Mouse (Mus musculus) MEL (cell line): ENCODE measurements at regions not wholly inside any gene's neighbourhood (a gene's known extent, or its start where the extent isn't known, plus 50 kb on each side); places are given as distances from the start of the nearest gene placed in this dataset.

Source experiments
- BHLHE40 ChIP-seq: IDR thresholded peaks from 2 replicates; pipeline ENCODE4 v1.6.1; 2012; ENCODE audit warnings: low read depth, mild to moderate bottlenecking, inconsistent platforms, low read length, improper control_type of control experiment, borderline replicate concordance
- CHD1 ChIP-seq: IDR thresholded peaks from 2 replicates; pipeline ENCODE4 v1.6.1; 2012; ENCODE audit warnings: low read depth, mild to moderate bottlenecking, inconsistent platforms, low read length, improper control_type of control experiment
- CTCF ChIP-seq, 3 experiments: IDR thresholded peaks in 2 of 3; conservative IDR thresholded peaks in 1 of 3; 2 replicates each; pipeline ENCODE4 v1.5.1; 2011 to 2012; ENCODE audit warnings: low read length in 3 of 3, low read depth in 2 of 3, mild to moderate bottlenecking in 2 of 3, improper control_type of control experiment in 1 of 3, inconsistent platforms in 1 of 3, mixed read lengths in 1 of 3, moderate library complexity in 1 of 3; ENCODE audit not compliant: control insufficient read depth in 1 of 3, insufficient read depth in 1 of 3, poor library complexity in 1 of 3, severe bottlenecking in 1 of 3
- EP300 ChIP-seq, 2 experiments: IDR thresholded peaks; 2 replicates each; pipeline ENCODE4 v1.6.1; 2011; ENCODE audit warnings: improper control_type of control experiment in 2 of 2, low read length in 2 of 2, low read depth in 1 of 2, mild to moderate bottlenecking in 1 of 2
- GATA1 ChIP-seq: IDR thresholded peaks from 2 replicates; pipeline ENCODE4 v1.6.1; 2011; ENCODE audit warnings: low read depth, low read length, improper control_type of control experiment
- MEF2A ChIP-seq: IDR thresholded peaks from 2 replicates; pipeline ENCODE4 v1.6.1; 2014; ENCODE audit warnings: low read depth, mild to moderate bottlenecking, inconsistent platforms, low read length, improper control_type of control experiment; ENCODE audit not compliant: poor library complexity, insufficient replicate concordance, severe bottlenecking; ENCODE audit errors: extremely low read depth
- POLR2A ChIP-seq, 2 experiments: IDR thresholded peaks; 2 replicates each; pipeline ENCODE4 v1.6.1; 2011 to 2012; ENCODE audit warnings: low read length in 2 of 2, mild to moderate bottlenecking in 2 of 2, control low read depth in 1 of 2, improper control_type of control experiment in 1 of 2, low read depth in 1 of 2, moderate library complexity in 1 of 2; ENCODE audit not compliant: control insufficient read depth in 1 of 2, insufficient read depth in 1 of 2, poor library complexity in 1 of 2
- POLR2AphosphoS5 ChIP-seq: IDR thresholded peaks from 2 replicates; pipeline ENCODE4 v1.6.1; 2012; ENCODE audit warnings: low read depth, borderline replicate concordance, mild to moderate bottlenecking, inconsistent platforms, low read length, moderate library complexity, mixed read lengths
- RAD21 ChIP-seq: IDR thresholded peaks from 2 replicates; pipeline ENCODE4 v1.6.1; 2011; ENCODE audit warnings: mild to moderate bottlenecking, low read depth, low read length, improper control_type of control experiment
- SIN3A ChIP-seq: IDR thresholded peaks from 2 replicates; pipeline ENCODE4 v1.6.1; 2012; ENCODE audit warnings: low read length, improper control_type of control experiment, inconsistent platforms
- SMC3 ChIP-seq: IDR thresholded peaks from 2 replicates; pipeline ENCODE4 v1.6.1; 2011; ENCODE audit warnings: low read depth, low read length, improper control_type of control experiment
- TBP ChIP-seq: IDR thresholded peaks from 2 replicates; pipeline ENCODE4 v1.8.0; 2011; ENCODE audit warnings: low read depth, low read length, improper control_type of control experiment
- TCF12 ChIP-seq: IDR thresholded peaks from 2 replicates; pipeline ENCODE4 v1.6.1; 2014; ENCODE audit warnings: low read depth, mild to moderate bottlenecking, inconsistent platforms, low read length, improper control_type of control experiment, moderate library complexity
- USF1 ChIP-seq: IDR thresholded peaks from 2 replicates; pipeline ENCODE4 v1.6.1; 2014; ENCODE audit warnings: low read depth, mild to moderate bottlenecking, inconsistent platforms, low read length, improper control_type of control experiment, moderate library complexity

GRCm38 (mm10) chr12:71489295-71489694 is 179.6 kb downstream of the Dact1 start:
- no peak for TF ChIP-seq POLR2A (IDR thresholded peaks at IDR 0.05; ENCODE audit: control insufficient read depth in 1 of 2, insufficient read depth in 1 of 2, low read depth in 1 of 2, low read length in 2 of 2, poor library complexity in 1 of 2)
- no peak for TF ChIP-seq EP300 (IDR thresholded peaks at IDR 0.05; ENCODE audit: low read depth in 1 of 2, low read length in 2 of 2)
- no peak for TF ChIP-seq TBP
- TF ChIP-seq POLR2AphosphoS5 = no peak
- no peak for TF ChIP-seq SIN3A
- no peak for TF ChIP-seq BHLHE40
- TF ChIP-seq GATA1 = no peak
- no peak for TF ChIP-seq MEF2A
- TF ChIP-seq CTCF (IDR thresholded peaks at IDR 0.05 in 2 of 3, conservative IDR thresholded peaks at IDR 0.05 in 1 of 3; ENCODE audit: control insufficient read depth in 1 of 3, insufficient read depth in 1 of 3, low read depth in 2 of 3, low read length in 3 of 3, poor library complexity in 1 of 3, severe bottlenecking in 1 of 3) = no peak
- TF ChIP-seq CHD1 = no peak
- TF ChIP-seq USF1 = no peak
- no peak for TF ChIP-seq TCF12
- TF ChIP-seq RAD21 = no peak
- no peak for TF ChIP-seq SMC3
